Mouse (Mus musculus) stomach, postnatal 0 days (tissue): ENCODE results near the gene Fbxw5. TPM values are rescaled to one million over a fixed set of nuclear protein-coding genes. Genes with fewer than 3 reads are reported as not detected.

Experiments used
- ATAC-seq: fragments of 200-750 bp; cut with Nextera tagmentation; 2 replicates; pipeline ENCODE4 v1.8.0; 2017; ENCODE audit not compliant: low FRiP score, low TSS enrichment
- DNase-seq: peaks from one replicate; pipeline ENCODE4 v3.0.0-alpha.2; 2016; ENCODE audit warnings: low spot score
- H3K27ac ChIP-seq: fragments of 300-500 bp; sonication (generic); replicated peaks from 2 replicates; pipeline ENCODE4 v1.5.1; 2014; ENCODE audit warnings: mild to moderate bottlenecking, control low read depth
- H3K27me3 ChIP-seq: fragments of 300-500 bp; sonication (generic); 2 replicates; pipeline ENCODE4 v1.6.1; 2014; ENCODE audit warnings: low read length; ENCODE audit not compliant: control insufficient read depth, insufficient read depth
- H3K36me3 ChIP-seq: fragments of 300-500 bp; sonication (generic); 2 replicates; pipeline ENCODE4 v1.6.1; 2014; ENCODE audit warnings: low read length, mixed read lengths; ENCODE audit not compliant: control insufficient read depth, insufficient read depth
- H3K4me1 ChIP-seq: fragments of 300-500 bp; sonication (generic); replicated peaks from 2 replicates; pipeline ENCODE4 v1.6.1; 2014; ENCODE audit warnings: antibody characterized with exemption; ENCODE audit not compliant: control insufficient read depth, insufficient read depth
- H3K4me2 ChIP-seq: fragments of 300-500 bp; sonication (generic); replicated peaks from 2 replicates; pipeline ENCODE4 v1.6.1; 2014; ENCODE audit warnings: low read depth, mild to moderate bottlenecking, control low read depth, moderate library complexity
- H3K4me3 ChIP-seq: fragments of 300-500 bp; sonication (generic); 2 replicates; pipeline ENCODE4 v1.5.1; 2014; ENCODE audit warnings: low read depth, low read length, control low read depth
- H3K9ac ChIP-seq: fragments of 300-500 bp; sonication (generic); 2 replicates; pipeline ENCODE4 v1.6.1; 2014; ENCODE audit warnings: mild to moderate bottlenecking, low read length, control low read depth, mixed read lengths
- H3K9me3 ChIP-seq: fragments of 300-500 bp; sonication (generic); 2 replicates; pipeline ENCODE4 v1.6.1; 2016; ENCODE audit warnings: low read length; ENCODE audit not compliant: control insufficient read depth
- CTCF ChIP-seq: IDR thresholded peaks from 2 replicates; pipeline ENCODE4 v1.5.1; 2016; ENCODE audit warnings: antibody characterized with exemption, low read depth, mild to moderate bottlenecking, moderate library complexity
- EP300 ChIP-seq: optimal IDR thresholded peaks from 2 replicates; pipeline ENCODE3; 2016; ENCODE audit warnings: antibody characterized with exemption
- WGBS: fragments of 180-500 bp; shearing (Covaris S2); extraction: QIAGEN DNeasy Blood & Tissue Kit; methylation state at CpG from one replicate; pipeline ENCODE4 v1.1.7; 2014; 5-methylcytosine and 5-hydroxymethylcytosine counted together
- polyA plus RNA-seq: library from polyadenylated mRNA; unstranded; fragments of >200 nt; fragmentation: Nextera tagmentation; extraction: Ambion mirVana; gene quantifications from 2 replicates; pipeline ENCODE4 v1.2.1, GENCODE M21; 2015

Fbxw5 gene
- 39.3 and 47.5 TPM in 2 replicates for polyA plus RNA-seq

DNA sequence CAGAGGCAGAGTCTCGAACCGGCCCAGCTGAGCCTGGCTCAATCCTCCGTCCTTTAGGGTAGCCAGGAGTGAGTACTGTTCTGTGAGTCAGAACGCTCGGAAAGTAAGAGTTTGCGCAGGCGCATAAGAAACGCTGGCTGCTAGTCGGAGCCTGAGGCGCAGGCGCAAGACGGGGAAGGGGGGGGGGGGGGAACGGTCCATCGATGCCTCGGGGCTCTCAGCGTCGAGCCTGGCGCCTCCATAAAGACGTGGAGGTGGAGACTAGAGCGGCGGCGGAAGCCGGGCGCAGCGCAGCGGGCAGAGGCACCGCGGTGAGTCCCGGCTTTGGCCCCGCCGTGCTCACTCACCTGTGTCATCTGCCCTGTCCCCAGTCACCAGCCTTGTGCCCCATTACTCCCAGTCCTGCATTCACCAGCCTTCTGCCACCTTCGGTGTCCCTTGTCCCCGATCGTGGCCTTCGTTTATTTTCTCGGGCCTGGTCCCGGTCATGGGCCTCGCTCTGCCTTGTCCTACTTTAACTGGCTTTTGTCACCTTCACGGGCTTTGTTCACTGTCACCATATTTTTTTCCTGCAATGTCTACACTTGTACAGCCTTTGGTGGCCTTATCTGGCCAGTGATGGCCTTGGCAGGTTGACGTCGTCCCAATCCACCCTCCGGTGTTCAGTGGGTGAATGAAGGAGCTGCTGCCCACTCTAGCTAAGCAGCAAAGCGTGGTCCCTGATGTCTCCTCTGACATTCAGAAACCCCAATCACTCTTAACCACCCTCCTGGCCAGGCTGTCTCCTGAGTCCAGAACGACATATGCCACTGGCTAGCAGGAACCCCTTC lies at the start of gene Fbxw5:
Fbxw5 (plus strand) TSS at position 175 of the 830 bp plus-strand sequence.
- H3K27me3 ChIP-seq = no peaks in the 10 kb centered on the region
- DNase-seq (peak; percentile 97), ATAC-seq (peak; percentile 84)
- WGBS = 0% methylated on average over 41 of the region's 44 CpGs
- H3K9me3 ChIP-seq = no peaks in the 10 kb centered on the region
- H3K9ac ChIP-seq = peak within 1 kb of the TSS; percentile 97
- H3K27ac ChIP-seq = peak within 1 kb of the TSS; percentile 86
- peak within 1 kb of the TSS; percentile 89 for H3K4me2 ChIP-seq
- H3K4me1 ChIP-seq = 0 out of 2 replicates have a peak, but pooled peaks cover 10% of the 10 kb centered on the region
- peak within 1 kb of the TSS; percentile 84 for H3K4me3 ChIP-seq
- TF ChIP-seq EP300 (no peak), CTCF (no peak)
- H3K36me3 ChIP-seq = peaks cover 7% of the 10 kb centered on the region; the same call in 1 of the 2 replicates

DNA sequence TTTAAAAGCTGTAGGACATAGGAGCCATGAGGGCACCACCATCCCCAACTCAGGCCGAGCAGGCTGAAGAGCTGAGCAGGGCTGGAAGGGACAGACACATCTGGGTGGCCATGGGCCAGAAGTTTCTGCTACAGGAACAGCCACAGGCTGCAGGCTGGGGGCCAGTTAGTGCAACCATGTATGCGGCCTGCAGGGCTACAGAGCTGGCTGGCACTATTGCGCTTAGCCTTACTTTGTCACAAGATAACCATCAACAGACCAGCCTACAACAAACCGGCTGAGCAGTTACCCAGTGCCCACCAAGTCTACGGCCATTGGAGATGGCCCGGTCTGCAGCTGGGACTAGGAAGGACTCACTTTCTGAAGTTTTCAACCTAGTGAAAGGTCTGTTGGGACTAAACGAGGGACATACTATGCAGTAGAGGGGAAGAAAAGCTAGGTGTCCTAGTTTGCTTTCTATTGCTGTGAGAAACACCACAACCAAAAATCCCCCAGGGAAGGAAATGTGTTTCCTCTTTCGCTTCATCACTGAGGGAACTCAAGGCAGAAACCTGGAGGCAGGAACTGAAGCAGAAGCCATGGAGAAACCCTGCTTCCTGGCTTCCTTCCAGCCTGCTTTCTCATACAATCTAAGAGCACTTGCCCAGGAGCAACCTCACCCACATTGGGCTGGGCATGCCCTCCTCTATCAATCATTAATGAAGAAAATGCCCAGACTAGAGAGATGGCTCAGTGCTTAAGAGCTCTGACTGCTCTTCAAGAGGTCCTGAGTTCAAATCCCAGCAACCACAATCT lies 49.5 kb upstream of the Fbxw5 start:
- WGBS = 81% methylated on average over 8 of the region's 8 CpGs
- DNase-seq = no peak
- no peak overlapping the region for H3K27ac ChIP-seq
- no peaks in the 10 kb centered on the region for H3K4me1 ChIP-seq
- no peaks in the 10 kb centered on the region for H3K9me3 ChIP-seq
- no peaks in the 10 kb centered on the region for H3K27me3 ChIP-seq
- no peak overlapping the region for H3K4me2 ChIP-seq
- no peak for ATAC-seq
- H3K4me3 ChIP-seq = no peak overlapping the region
- TF ChIP-seq EP300 (no peak), CTCF (no peak)
- no peak overlapping the region for H3K9ac ChIP-seq
- 0 out of 2 replicates have a peak, but pooled peaks cover 2% of the 10 kb centered on the region for H3K36me3 ChIP-seq

DNA sequence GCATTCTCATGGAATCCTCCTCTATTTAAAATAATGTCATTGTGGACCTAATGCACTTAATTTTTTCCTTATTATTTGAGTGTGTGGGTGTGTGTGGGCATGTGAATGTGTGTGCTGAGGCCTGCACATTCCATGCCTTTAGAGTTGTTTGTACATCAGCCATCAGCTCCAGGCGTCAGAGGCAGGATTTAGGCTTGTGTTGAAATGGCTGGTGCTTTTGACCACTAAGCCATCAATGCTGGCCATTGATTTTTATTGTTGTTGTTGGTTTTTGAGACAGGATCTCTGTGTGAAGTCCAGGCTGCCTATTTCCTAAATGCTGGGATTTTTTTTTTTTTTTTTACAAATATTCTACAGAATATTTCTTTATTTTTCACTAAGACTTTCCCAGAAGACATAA lies 47.6 kb upstream of the Fbxw5 start:
- H3K4me3 ChIP-seq = no peak overlapping the region
- TF ChIP-seq EP300 = no peak
- no peak for TF ChIP-seq CTCF
- no peaks in the 10 kb centered on the region; the same call in 1 of the 2 replicates for H3K4me1 ChIP-seq
- no peaks in the 10 kb centered on the region for H3K36me3 ChIP-seq
- no peak for ATAC-seq
- no peaks in the 10 kb centered on the region for H3K27me3 ChIP-seq
- H3K27ac ChIP-seq = no peak overlapping the region
- DNase-seq = no peak
- 48% methylated on average over 1 of the region's 1 CpGs for WGBS
- H3K9ac ChIP-seq = no peak overlapping the region
- no peak overlapping the region for H3K4me2 ChIP-seq
- no peaks in the 10 kb centered on the region for H3K9me3 ChIP-seq

DNA sequence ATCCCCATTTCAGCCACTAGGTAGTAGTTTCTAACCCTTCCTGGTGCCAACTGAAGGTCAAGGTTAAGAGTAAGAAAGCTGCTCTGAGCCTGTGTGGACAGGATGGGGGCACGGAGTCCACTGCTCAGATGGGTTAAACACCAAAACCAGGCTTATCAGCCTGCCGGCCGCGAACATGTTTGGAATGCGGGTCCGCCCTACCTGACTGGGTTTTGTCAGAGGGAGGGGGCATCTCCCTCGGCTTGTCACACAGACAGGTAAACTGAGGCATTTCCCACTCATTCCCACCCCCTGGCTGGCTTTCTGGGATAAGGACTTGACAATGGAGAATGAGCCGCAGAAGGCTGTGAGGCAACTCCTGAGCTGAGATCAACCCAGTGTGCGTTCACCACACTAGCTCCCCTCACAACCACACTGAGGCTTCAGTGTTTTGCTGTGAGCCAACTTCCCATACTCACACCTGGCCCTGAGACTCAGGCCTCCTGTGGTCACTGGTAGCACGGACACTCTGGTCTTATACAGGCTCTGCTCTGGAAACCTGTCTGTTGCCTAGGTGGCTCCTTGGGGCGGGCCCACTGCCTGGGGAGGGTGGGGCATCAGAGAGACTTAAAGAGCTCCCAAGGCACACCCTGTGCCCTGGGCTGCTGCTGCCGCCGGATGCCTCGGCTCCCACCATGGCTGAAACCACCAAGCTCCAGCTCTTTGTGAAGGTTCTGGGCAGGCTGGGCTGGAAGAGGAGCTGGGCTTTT lies 44.2 kb upstream of the Fbxw5 start, which contains the start of gene Clic3:
Clic3 (plus strand) TSS at position 634 of the 749 bp plus-strand sequence.
- Histone ChIP-seq H3K9me3 (no peaks in the 10 kb centered on the region), H3K4me1 (peaks cover 11% of the 10 kb centered on the region), H3K4me2 (peak within 1 kb of the TSS; percentile 32), H3K27ac (peak within 1 kb of the TSS; percentile 83), H3K9ac (0 out of 2 replicates have a peak within 1 kb of the TSS, but pooled peaks have one; percentile 18), H3K36me3 (peaks cover 3% of the 10 kb centered on the region; the same call in 1 of the 2 replicates), H3K27me3 (no peaks in the 10 kb centered on the region), H3K4me3 (no peak within 1 kb of the TSS; the same call in 1 of the 2 replicates)
- 48% methylated on average over 14 of the region's 14 CpGs for WGBS
- TF ChIP-seq CTCF (0 out of 2 replicates have a peak, but pooled peaks have one; percentile 8), EP300 (no peak)
- ATAC-seq (peak; percentile 58), DNase-seq (peak; percentile 86)

DNA sequence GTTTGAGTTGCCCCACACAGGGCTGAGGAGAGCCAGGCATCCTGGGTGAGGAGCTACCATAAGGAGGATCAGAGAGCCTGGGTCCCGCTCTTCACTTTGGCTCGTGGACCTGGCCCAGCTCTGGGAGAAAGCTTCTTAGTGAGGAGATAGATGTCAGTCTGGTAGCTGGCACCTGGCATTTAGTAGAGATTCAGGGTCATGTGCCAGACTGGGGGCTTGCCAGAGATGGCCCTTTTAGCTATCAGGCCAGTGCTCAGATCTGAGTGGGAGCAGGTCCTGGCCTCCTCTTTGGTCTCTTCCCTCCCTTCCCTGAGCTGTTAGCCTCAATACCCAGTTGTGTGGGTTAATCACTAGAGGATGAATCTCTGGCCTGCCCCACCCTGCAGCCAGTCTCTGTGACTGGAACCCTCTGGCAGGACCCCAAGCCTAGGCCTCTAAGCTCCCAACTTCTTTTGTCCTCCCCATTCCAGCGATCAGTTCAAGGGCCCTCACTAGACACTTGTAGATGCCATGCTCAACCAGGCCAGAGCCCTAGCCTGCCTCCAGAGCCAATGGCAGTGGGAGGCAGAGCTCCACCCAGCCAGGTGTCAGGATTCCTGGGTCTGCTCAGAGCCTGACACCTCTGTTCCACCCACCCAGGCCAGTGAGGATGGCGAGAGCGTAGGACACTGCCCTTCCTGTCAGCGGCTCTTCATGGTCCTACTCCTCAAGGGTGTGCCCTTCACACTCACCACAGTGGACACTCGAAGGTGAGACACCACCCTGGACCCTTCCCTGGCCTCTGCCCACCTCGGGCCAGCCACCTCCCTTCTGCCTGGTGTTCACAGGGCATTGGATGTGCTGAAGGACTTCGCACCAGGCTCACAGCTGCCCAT lies 43.3 kb upstream of the Fbxw5 start:
- Histone ChIP-seq H3K9ac (0 out of 2 replicates have a peak overlapping the region, but pooled peaks have one; percentile 18), H3K27ac (peak overlapping the region; percentile 83), H3K9me3 (no peaks in the 10 kb centered on the region), H3K4me1 (peaks cover 11% of the 10 kb centered on the region), H3K27me3 (no peaks in the 10 kb centered on the region), H3K4me3 (no peak overlapping the region; the same call in 1 of the 2 replicates), H3K4me2 (peak overlapping the region; percentile 32), H3K36me3 (peaks cover 3% of the 10 kb centered on the region; the same call in 1 of the 2 replicates)
- 72% methylated on average over 9 of the region's 9 CpGs for WGBS
- DNase-seq (no peak), ATAC-seq (no peak)
- no peak for TF ChIP-seq EP300
- no peak for TF ChIP-seq CTCF
